Mouse (Mus musculus) erythroblast, embryonic 14.5 days (primary cell): ENCODE measurements around the gene Fam84b.

Experiments used
- GATA1 ChIP-seq: IDR thresholded peaks from 2 replicates; pipeline ENCODE4 v1.6.1; 2012; ENCODE audit warnings: low read length, inconsistent platforms, mixed read lengths
- TAL1 ChIP-seq: IDR thresholded peaks from 3 replicates; pipeline ENCODE4 v1.6.1; 2012; ENCODE audit warnings: low read length, inconsistent platforms, mixed read lengths

- no peak for TF ChIP-seq TAL1
- no peak for TF ChIP-seq GATA1
Measured at GRCm38 (mm10) chr15:60854151-60854550, 573 bp upstream of the Fam84b start.
